Mouse (Mus musculus) erythroblast, embryonic 14.5 days (primary cell): ENCODE data around the gene Fbxo40. TPM values are rescaled to one million over a fixed set of nuclear protein-coding genes. Genes with fewer than 3 reads are reported as not detected.

Experiments
- H3K27me3 ChIP-seq: 2 replicates; pipeline ENCODE4 v1.6.1; 2012; ENCODE audit warnings: inconsistent platforms; ENCODE audit not compliant: control insufficient read depth
- H3K36me3 ChIP-seq: 2 replicates; pipeline ENCODE4 v1.6.1; 2012; ENCODE audit warnings: mild to moderate bottlenecking, inconsistent platforms; ENCODE audit not compliant: control insufficient read depth
- H3K4me1 ChIP-seq: 2 replicates; pipeline ENCODE4 v1.6.1; 2012; ENCODE audit warnings: inconsistent platforms; ENCODE audit not compliant: control insufficient read depth
- H3K4me3 ChIP-seq: replicated peaks from 2 replicates; pipeline ENCODE3; 2012; ENCODE audit warnings: moderate library complexity, mild to moderate bottlenecking, inconsistent platforms
- H3K9me3 ChIP-seq: 2 replicates; pipeline ENCODE4 v1.6.1; 2012; ENCODE audit warnings: low read length, inconsistent platforms, mixed read lengths; ENCODE audit not compliant: control insufficient read depth
- GATA1 ChIP-seq: IDR thresholded peaks from 2 replicates; pipeline ENCODE4 v1.6.1; 2012; ENCODE audit warnings: low read length, inconsistent platforms, mixed read lengths
- TAL1 ChIP-seq: IDR thresholded peaks from 3 replicates; pipeline ENCODE4 v1.6.1; 2012; ENCODE audit warnings: low read length, inconsistent platforms, mixed read lengths
- polyA plus RNA-seq: library from polyadenylated mRNA; stranded (reverse); fragments of >175 nt; gene quantifications from 2 replicates; pipeline ENCODE4 v1.2.3, GENCODE M21; 2012

Gene Fbxo40
- polyA plus RNA-seq = not detected in 2 replicates

DNA sequence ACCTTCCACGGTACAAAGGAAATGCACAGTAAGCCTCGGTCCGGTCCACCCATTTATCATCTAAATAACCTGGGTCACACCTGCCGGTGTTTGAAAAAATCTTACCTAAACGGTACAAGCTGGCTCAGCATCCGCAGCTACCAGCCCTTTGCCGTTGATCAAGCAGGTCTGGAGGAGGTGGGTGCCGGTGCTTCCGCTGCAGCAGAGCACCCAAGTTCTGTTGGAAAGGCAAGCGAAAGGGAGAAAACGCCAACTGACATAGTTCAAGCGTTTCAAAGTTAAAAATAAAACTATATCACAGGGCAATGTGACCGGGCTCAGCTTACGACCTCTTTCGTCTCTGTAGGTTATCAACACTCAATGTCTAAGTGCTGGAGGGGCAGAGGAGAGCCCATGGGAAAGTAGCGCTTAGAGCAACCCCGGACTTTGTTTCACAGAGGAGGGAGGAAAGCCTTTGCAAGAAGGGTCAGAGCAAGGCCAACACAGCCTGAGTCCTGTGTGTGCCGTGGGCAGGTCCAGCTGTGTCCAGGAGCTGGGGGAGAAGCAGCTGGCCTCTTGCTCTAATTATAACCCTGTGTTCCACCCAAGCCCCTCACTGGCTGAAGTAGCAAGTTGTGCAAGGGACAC, at the start of gene Fbxo40:
Gene Fbxo40 (minus strand): TSS at position 469 of the 627 bp plus-strand sequence.
- Histone ChIP-seq H3K9me3 (no peaks in the 10 kb centered on the region), H3K4me1 (peaks cover 6% of the 10 kb centered on the region), H3K27me3 (no peaks in the 10 kb centered on the region), H3K36me3 (no peaks in the 10 kb centered on the region), H3K4me3 (no peak within 1 kb of the TSS)
- TF ChIP-seq GATA1 (no peak), TAL1 (no peak)

DNA sequence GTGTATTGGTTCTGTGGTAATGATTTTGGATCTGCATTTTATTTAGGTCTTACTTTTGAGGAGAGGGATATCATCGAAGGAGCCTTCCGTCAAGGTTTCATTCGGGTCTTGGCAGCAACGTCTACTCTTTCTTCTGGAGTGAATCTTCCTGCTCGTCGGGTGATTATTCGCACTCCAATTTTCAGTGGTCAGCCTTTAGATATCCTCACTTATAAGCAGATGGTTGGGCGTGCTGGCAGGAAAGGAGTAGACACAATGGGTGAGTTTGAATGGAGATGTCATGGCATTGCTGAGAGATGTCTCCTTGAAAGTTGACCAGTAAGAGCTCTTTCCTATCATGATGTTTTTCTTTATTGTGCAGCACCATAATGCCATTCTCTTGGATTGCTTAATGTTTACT, 44.5 kb upstream of the Fbxo40 start:
- H3K4me3 ChIP-seq = no peak overlapping the region
- H3K27me3 ChIP-seq = no peaks in the 10 kb centered on the region
- TF ChIP-seq GATA1 (no peak), TAL1 (no peak)
- H3K36me3 ChIP-seq = peaks cover 83% of the 10 kb centered on the region
- H3K4me1 ChIP-seq = no peaks in the 10 kb centered on the region
- H3K9me3 ChIP-seq = no peaks in the 10 kb centered on the region

DNA sequence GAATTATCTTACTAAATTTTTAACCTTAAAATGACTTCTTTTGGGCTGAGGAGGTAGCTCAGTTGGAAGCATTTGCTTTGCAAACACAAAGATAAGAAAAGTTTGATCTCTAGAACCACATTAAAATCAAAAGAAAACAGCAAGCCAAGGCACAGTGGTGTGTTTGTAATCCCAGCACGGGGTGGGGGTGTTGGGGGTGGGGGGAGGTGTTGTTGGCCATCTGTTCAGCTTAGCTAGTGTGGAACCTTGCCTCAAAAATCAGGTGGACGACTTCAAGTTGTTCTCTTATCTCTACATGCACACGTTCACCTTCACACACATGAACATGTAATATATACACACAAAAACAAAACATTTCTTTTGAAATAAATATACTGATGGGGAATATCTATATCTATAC, 41.7 kb upstream of the Fbxo40 start:
- H3K9me3 ChIP-seq = no peaks in the 10 kb centered on the region
- peaks cover 80% of the 10 kb centered on the region for H3K36me3 ChIP-seq
- TF ChIP-seq GATA1 = no peak
- TF ChIP-seq TAL1 = no peak

GRCm38 (mm10) chr16:37027581-37027980, 37.3 kb upstream of the Fbxo40 start:
- no peak for TF ChIP-seq TAL1
- TF ChIP-seq GATA1 = no peak
- no peaks in the 10 kb centered on the region for H3K4me1 ChIP-seq
- H3K27me3 ChIP-seq = no peaks in the 10 kb centered on the region
- H3K9me3 ChIP-seq = no peaks in the 10 kb centered on the region
- H3K36me3 ChIP-seq = peaks cover 66% of the 10 kb centered on the region
- no peak overlapping the region for H3K4me3 ChIP-seq

More for the DNA sequence above, 41.7 kb upstream of the Fbxo40 start:
- Histone ChIP-seq H3K27me3 (no peaks in the 10 kb centered on the region), H3K4me1 (no peaks in the 10 kb centered on the region), H3K4me3 (no peak overlapping the region)

- no peaks in the 10 kb centered on the region for H3K27me3 ChIP-seq
- H3K9me3 ChIP-seq = no peaks in the 10 kb centered on the region
- H3K36me3 ChIP-seq = peaks cover 44% of the 10 kb centered on the region
- H3K4me3 ChIP-seq = peak overlapping the region; percentile 70
- peaks cover 35% of the 10 kb centered on the region for H3K4me1 ChIP-seq
- TF ChIP-seq TAL1 (no peak), GATA1 (no peak)
These were observed 22.1 kb upstream of the Fbxo40 start for GRCm38 (mm10) chr16:37012336-37012735.

DNA sequence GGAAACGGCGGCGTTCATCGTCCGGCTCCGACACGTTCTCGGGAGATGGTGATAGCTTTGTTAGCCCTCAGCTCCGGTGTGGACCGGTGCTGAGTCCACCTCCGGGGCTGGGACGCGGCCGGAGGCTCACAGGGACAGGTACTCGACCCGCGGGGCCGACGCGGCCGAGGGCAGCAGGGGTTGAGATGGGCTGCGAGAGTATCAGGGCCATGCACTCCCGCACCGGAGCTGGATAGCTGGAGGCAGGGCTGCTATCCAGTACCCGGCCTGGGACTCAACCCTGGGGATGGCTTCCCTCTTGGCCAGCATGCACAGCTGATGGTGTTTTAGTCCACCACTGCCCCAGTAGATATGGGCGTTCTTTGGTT, 21.6 kb upstream of the Fbxo40 start:
- no peak for TF ChIP-seq TAL1
- TF ChIP-seq GATA1 = no peak
- Histone ChIP-seq H3K36me3 (peaks cover 39% of the 10 kb centered on the region), H3K27me3 (peaks cover 3% of the 10 kb centered on the region), H3K9me3 (no peaks in the 10 kb centered on the region), H3K4me1 (peaks cover 35% of the 10 kb centered on the region), H3K4me3 (peak overlapping the region; percentile 70)

DNA sequence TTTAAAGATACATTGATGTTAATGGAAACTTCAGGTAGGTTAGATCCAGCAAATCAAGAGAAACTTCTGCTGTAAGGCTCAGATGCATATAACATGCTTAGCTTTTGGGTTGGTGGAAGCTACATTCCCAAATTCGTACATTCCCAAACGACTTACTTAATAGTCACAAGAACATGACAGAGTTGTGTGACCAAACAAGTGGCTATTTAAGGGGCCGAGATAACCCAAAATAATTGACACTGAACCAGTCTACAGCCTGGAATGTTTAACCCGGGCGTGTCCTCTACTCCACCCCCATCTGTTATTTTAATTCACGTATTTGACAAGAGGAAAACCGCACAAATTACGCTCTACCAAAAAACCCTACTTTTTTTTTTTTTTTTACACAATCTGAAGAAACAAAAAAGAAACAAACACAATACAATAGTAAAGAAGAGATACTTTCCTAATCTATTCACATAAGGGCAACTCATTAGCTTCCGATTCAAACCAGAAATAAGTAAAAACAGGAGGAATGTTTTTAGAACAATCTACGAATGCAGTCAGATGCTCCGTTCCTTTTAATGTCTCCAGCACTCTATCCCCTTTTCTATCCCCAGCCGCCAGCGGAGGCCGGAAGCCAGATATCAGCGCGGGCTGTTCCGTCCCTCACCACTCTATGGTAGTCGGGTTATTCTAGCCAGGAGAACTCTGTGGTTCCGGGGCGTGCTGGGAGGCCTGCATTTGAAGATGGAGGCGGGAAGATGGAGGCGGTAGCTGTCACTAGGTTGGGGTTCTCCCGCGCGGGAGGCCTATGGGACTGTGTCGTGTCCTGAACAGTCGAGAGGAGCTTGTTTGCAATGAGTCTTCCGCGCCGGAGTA, 21.0 kb upstream of the Fbxo40 start, which contains the start of gene Polq:
Gene Polq (plus strand): TSS at position 726 of the 861 bp plus-strand sequence.
- Histone ChIP-seq H3K9me3 (no peaks in the 10 kb centered on the region), H3K4me1 (peaks cover 35% of the 10 kb centered on the region), H3K27me3 (peaks cover 5% of the 10 kb centered on the region), H3K36me3 (peaks cover 35% of the 10 kb centered on the region), H3K4me3 (peak within 1 kb of the TSS; percentile 70)
- TF ChIP-seq GATA1 (no peak), TAL1 (no peak)

DNA sequence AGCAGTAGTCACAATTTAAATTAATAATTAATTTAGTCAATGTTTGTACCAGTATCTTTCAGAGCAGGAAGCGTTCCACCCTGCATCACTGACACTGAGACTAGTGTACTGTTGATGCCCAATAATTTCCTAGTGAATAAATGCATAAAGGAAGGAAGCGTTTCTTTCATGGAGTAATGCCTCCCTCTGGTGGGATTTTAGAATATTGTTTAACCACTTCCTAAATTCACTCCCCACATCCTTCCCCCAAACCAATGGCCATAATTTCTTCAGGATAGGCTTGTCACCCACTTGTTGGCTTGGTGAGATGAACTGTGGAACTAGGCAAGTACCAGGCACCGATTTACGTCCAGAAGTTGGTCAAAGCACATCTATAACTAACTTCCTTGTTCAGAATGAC, 20.1 kb upstream of the Fbxo40 start:
- H3K27me3 ChIP-seq = peaks cover 5% of the 10 kb centered on the region
- H3K4me3 ChIP-seq = no peak overlapping the region
- H3K36me3 ChIP-seq = peaks cover 26% of the 10 kb centered on the region
- H3K4me1 ChIP-seq = peaks cover 35% of the 10 kb centered on the region
- no peaks in the 10 kb centered on the region for H3K9me3 ChIP-seq
- TF ChIP-seq TAL1 (no peak), GATA1 (no peak)

DNA sequence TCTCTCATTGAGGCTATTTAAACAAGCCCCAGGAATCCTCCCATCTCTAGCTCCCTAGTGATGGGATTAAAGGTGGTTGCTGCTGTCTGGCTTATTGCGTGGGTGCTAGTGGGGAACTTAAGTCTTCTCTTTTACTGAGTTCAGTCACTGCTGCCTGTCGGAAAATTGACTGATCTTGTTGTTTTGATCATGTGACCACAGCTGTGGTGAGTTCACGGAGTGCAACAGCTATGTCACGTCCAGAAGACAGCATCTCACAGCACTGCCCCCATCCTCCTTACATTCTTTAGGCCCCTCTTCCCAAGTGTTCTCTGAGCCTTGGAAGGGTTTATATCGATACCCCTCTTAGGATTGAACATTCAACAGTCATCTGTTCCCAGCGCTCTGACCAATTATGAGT, 19.0 kb upstream of the Fbxo40 start:
- Histone ChIP-seq H3K4me1 (peaks cover 32% of the 10 kb centered on the region), H3K4me3 (no peak overlapping the region), H3K36me3 (peaks cover 15% of the 10 kb centered on the region), H3K9me3 (no peaks in the 10 kb centered on the region), H3K27me3 (peaks cover 5% of the 10 kb centered on the region)
- TF ChIP-seq GATA1 = no peak
- no peak for TF ChIP-seq TAL1
